Mouse (Mus musculus): ENCODE results near the gene Shisa3.

Gene Shisa3

GRCm38 (mm10) chr5:67607804-67608673, at the start of gene Shisa3:
TSS of gene Shisa3 (plus strand) at chr5:67607882.
- peak; percentile 70 for DNase-seq (ENCODE audit: low read depth, low spot score)

GRCm38 (mm10) chr5:67558644-67559043, 49.0 kb upstream of the Shisa3 start:
- no peak for DNase-seq (ENCODE audit: low read depth, low spot score)

- DNase-seq (ENCODE audit: low read depth, low spot score), result no peak
Observed at GRCm38 (mm10) chr5:67559063-67559462, 48.6 kb upstream of the Shisa3 start.

GRCm38 (mm10) chr5:67572552-67573155, 35.0 kb upstream of the Shisa3 start:
- no peak for DNase-seq (ENCODE audit: low read depth, low spot score)

GRCm38 (mm10) chr5:67574039-67574438, 33.6 kb upstream of the Shisa3 start:
- no peak for DNase-seq (ENCODE audit: low read depth, low spot score)

- DNase-seq (ENCODE audit: low read depth, low spot score), result no peak
Observed at GRCm38 (mm10) chr5:67575705-67576104, 32.0 kb upstream of the Shisa3 start.

GRCm38 (mm10) chr5:67579725-67580633, 27.7 kb upstream of the Shisa3 start:
- DNase-seq (ENCODE audit: low read depth, low spot score), result peak; percentile 37

GRCm38 (mm10) chr5:67595070-67595469, 12.6 kb upstream of the Shisa3 start:
- no peak for DNase-seq (ENCODE audit: low read depth, low spot score)

- no peak for DNase-seq (ENCODE audit: low read depth, low spot score)
Observed at GRCm38 (mm10) chr5:67595629-67596028, 12.1 kb upstream of the Shisa3 start.

GRCm38 (mm10) chr5:67599935-67600334, 7.7 kb upstream of the Shisa3 start:
- DNase-seq (ENCODE audit: low read depth, low spot score), result no peak

- no peak for DNase-seq (ENCODE audit: low read depth, low spot score)
Observed at GRCm38 (mm10) chr5:67605951-67606350, 1.7 kb upstream of the Shisa3 start.

- peak; percentile 36 for DNase-seq (ENCODE audit: low read depth, low spot score)
Observed at GRCm38 (mm10) chr5:67606916-67607803, 522 bp upstream of the Shisa3 start.

GRCm38 (mm10) chr5:67608674-67609519, 1.2 kb downstream of the Shisa3 start:
- DNase-seq (ENCODE audit: low read depth, low spot score), result no peak

GRCm38 (mm10) chr5:67609520-67609837, 1.8 kb downstream of the Shisa3 start:
- DNase-seq (ENCODE audit: low read depth, low spot score), result no peak

- no peak for DNase-seq (ENCODE audit: low read depth, low spot score)
Observed at GRCm38 (mm10) chr5:67621230-67621629, 13.5 kb downstream of the Shisa3 start.

- DNase-seq (ENCODE audit: low read depth, low spot score), result peak; percentile 27
Observed at GRCm38 (mm10) chr5:67628180-67628940, 20.7 kb downstream of the Shisa3 start.

GRCm38 (mm10) chr5:67629440-67629839, 21.8 kb downstream of the Shisa3 start:
- DNase-seq (ENCODE audit: low read depth, low spot score), result no peak

GRCm38 (mm10) chr5:67629861-67630260, 22.2 kb downstream of the Shisa3 start:
- no peak for DNase-seq (ENCODE audit: low read depth, low spot score)

- DNase-seq (ENCODE audit: low read depth, low spot score), result no peak
Observed at GRCm38 (mm10) chr5:67631261-67631660, 23.6 kb downstream of the Shisa3 start.

All from ZHBTc4 (cell line).